In genomic region chr4:77107291-77107690, GRCm38 (mm10) we compare ENCODE assay signal across 17 mouse cellular contexts.
DNase-seq lines count a peak whose midpoint lies in the region; ATAC-seq and TF ChIP-seq lines count a peak whose summit lies in the region.
"Had no signal": no experiment of that assay in that cellular context is flagged by ENCODE, and none has a peak within 500 bp of the region (broad histone marks: within the 10 kb centered on the region; RNA-seq: fewer than 3 reads in every experiment).

No protein-coding gene starts in this region.

- no peaks in the 10 kb centered on the region for H3K9me3 ChIP-seq in forebrain, embryonic 13.5 days (replicated peaks)
- H3K9me3 ChIP-seq in forebrain, embryonic 10.5 days: no peaks in the 10 kb centered on the region
- no peaks in the 10 kb centered on the region for H3K9me3 ChIP-seq in forebrain, embryonic 14.5 days (replicated peaks; ENCODE audit: control insufficient read depth, low read length)
- H3K9me3 ChIP-seq in forebrain, embryonic 16.5 days (ENCODE audit: control insufficient read depth, low read length): no peaks in the 10 kb centered on the region
- H3K9me3 ChIP-seq in midbrain, embryonic 15.5 days: no peaks in the 10 kb centered on the region
- H3K9me3 ChIP-seq in hindbrain, postnatal 0 days (ENCODE audit: low read length): no peaks in the 10 kb centered on the region
- H3K9me3 ChIP-seq: embryonic facial prominence, embryonic 10.5 days; embryonic facial prominence, embryonic 12.5 days had no signal

- H3K9ac ChIP-seq in forebrain, embryonic 13.5 days: no peak overlapping the region
- no peak overlapping the region for H3K9ac ChIP-seq in forebrain, embryonic 14.5 days (ENCODE audit: low read length)
- H3K9ac ChIP-seq in forebrain, embryonic 16.5 days (replicated peaks; ENCODE audit: low read depth, low read length): no peak overlapping the region
- H3K9ac ChIP-seq in midbrain, embryonic 15.5 days: no peak overlapping the region
- no peak overlapping the region for H3K9ac ChIP-seq in hindbrain, postnatal 0 days (replicated peaks; ENCODE audit: low read length)
- H3K9ac ChIP-seq: embryonic facial prominence, embryonic 12.5 days had no signal

- no peaks in the 10 kb centered on the region for H3K4me1 ChIP-seq in forebrain, embryonic 13.5 days
- 0 out of 2 replicates have a peak, but pooled peaks cover 4% of the 10 kb centered on the region for H3K4me1 ChIP-seq in forebrain, embryonic 10.5 days
- H3K4me1 ChIP-seq in forebrain, embryonic 14.5 days (ENCODE audit: control insufficient read depth, insufficient read depth, low read length): no peaks in the 10 kb centered on the region
- H3K4me1 ChIP-seq in forebrain, embryonic 16.5 days (replicated peaks; ENCODE audit: control insufficient read depth, insufficient read depth, low read length): no peaks in the 10 kb centered on the region; the same call in 1 of the 2 replicates
- no peaks in the 10 kb centered on the region for H3K4me1 ChIP-seq in midbrain, embryonic 15.5 days
- no peaks in the 10 kb centered on the region for H3K4me1 ChIP-seq in hindbrain, postnatal 0 days (ENCODE audit: insufficient read depth, low read length)
- H3K4me1 ChIP-seq: embryonic facial prominence, embryonic 10.5 days; embryonic facial prominence, embryonic 12.5 days had no signal

- no peak overlapping the region for H3K4me3 ChIP-seq in forebrain, embryonic 13.5 days
- no peak overlapping the region for H3K4me3 ChIP-seq in forebrain, embryonic 10.5 days
- no peak overlapping the region for H3K4me3 ChIP-seq in forebrain, embryonic 14.5 days (ENCODE audit: low read depth, low read length)
- no peak overlapping the region for H3K4me3 ChIP-seq in forebrain, embryonic 16.5 days (replicated peaks; ENCODE audit: low read length)
- no peak overlapping the region for H3K4me3 ChIP-seq in midbrain, embryonic 15.5 days
- H3K4me3 ChIP-seq in hindbrain, postnatal 0 days (ENCODE audit: low read length): no peak overlapping the region
- H3K4me3 ChIP-seq: embryonic facial prominence, embryonic 10.5 days; embryonic facial prominence, embryonic 12.5 days had no signal

- no peak for DNase-seq in forebrain, embryonic 10.5 days (ENCODE audit: extremely low spot score, low spot score)
- peak; percentile 53 for DNase-seq in forebrain, embryonic 14.5 days (ENCODE audit: low spot score)
- no peak for DNase-seq in left cerebral cortex, adult 9 months (ENCODE audit: low spot score in 2 of 2)
- DNase-seq in hindbrain, postnatal 0 days (ENCODE audit: low spot score): no peak
- DNase-seq: adrenal gland, adult 2 months; adrenal gland, postnatal 10 days; adrenal gland, postnatal 25 days; cerebellum, adult 11-12 months; cerebellum, adult 2 months; cerebellum, adult 9-10 months; cerebellum, postnatal 10 days; cerebellum, postnatal 25 days had no signal

- no peaks in the 10 kb centered on the region for H3K27me3 ChIP-seq in forebrain, embryonic 13.5 days
- no peaks in the 10 kb centered on the region for H3K27me3 ChIP-seq in forebrain, embryonic 10.5 days (ENCODE audit: poor library complexity, severe bottlenecking)
- H3K27me3 ChIP-seq in forebrain, embryonic 14.5 days (replicated peaks; ENCODE audit: control insufficient read depth, insufficient read depth, low read length): no peaks in the 10 kb centered on the region
- H3K27me3 ChIP-seq in forebrain, embryonic 16.5 days (replicated peaks; ENCODE audit: control insufficient read depth, insufficient read depth, low read length): no peaks in the 10 kb centered on the region
- no peaks in the 10 kb centered on the region for H3K27me3 ChIP-seq in midbrain, embryonic 15.5 days (replicated peaks)
- no peaks in the 10 kb centered on the region for H3K27me3 ChIP-seq in hindbrain, postnatal 0 days (ENCODE audit: insufficient read depth, low read length)
- H3K27me3 ChIP-seq: embryonic facial prominence, embryonic 12.5 days had no signal

- 28% methylated on average over 2 of the region's 2 CpGs for WGBS in forebrain, embryonic 13.5 days
- WGBS in forebrain, embryonic 10.5 days: 80% methylated on average over 2 of the region's 2 CpGs
- 29% methylated on average over 2 of the region's 2 CpGs for WGBS in forebrain, embryonic 14.5 days
- 21% methylated on average over 2 of the region's 2 CpGs for WGBS in forebrain, embryonic 16.5 days
- 66% methylated on average over 2 of the region's 2 CpGs for WGBS in midbrain, embryonic 15.5 days
- WGBS in hindbrain, postnatal 0 days: 73% methylated on average over 2 of the region's 2 CpGs

- no peaks in the 10 kb centered on the region for H3K36me3 ChIP-seq in forebrain, embryonic 13.5 days (ENCODE audit: poor library complexity, severe bottlenecking)
- H3K36me3 ChIP-seq in forebrain, embryonic 10.5 days (replicated peaks): no peaks in the 10 kb centered on the region
- H3K36me3 ChIP-seq in forebrain, embryonic 14.5 days (ENCODE audit: control insufficient read depth, insufficient read depth, low read length): no peaks in the 10 kb centered on the region
- H3K36me3 ChIP-seq in forebrain, embryonic 16.5 days (ENCODE audit: control insufficient read depth, insufficient read depth): no peaks in the 10 kb centered on the region
- H3K36me3 ChIP-seq in midbrain, embryonic 15.5 days (replicated peaks): no peaks in the 10 kb centered on the region
- no peaks in the 10 kb centered on the region for H3K36me3 ChIP-seq in hindbrain, postnatal 0 days (ENCODE audit: insufficient read depth, low read length)
- H3K36me3 ChIP-seq: embryonic facial prominence, embryonic 10.5 days; embryonic facial prominence, embryonic 12.5 days had no signal

- TF ChIP-seq CTCF in hindbrain, postnatal 0 days (IDR thresholded peaks at IDR 0.05; ENCODE audit: low read depth): no peak

- H3K4me2 ChIP-seq in forebrain, embryonic 13.5 days: no peak overlapping the region
- no peak overlapping the region for H3K4me2 ChIP-seq in forebrain, embryonic 14.5 days (ENCODE audit: low read length)
- no peak overlapping the region for H3K4me2 ChIP-seq in forebrain, embryonic 16.5 days (ENCODE audit: low read length)
- no peak overlapping the region for H3K4me2 ChIP-seq in midbrain, embryonic 15.5 days
- no peak overlapping the region for H3K4me2 ChIP-seq in hindbrain, postnatal 0 days (ENCODE audit: low read depth, low read length)
- H3K4me2 ChIP-seq: embryonic facial prominence, embryonic 12.5 days had no signal

- peak; percentile 83 for ATAC-seq in forebrain, embryonic 13.5 days
- ATAC-seq in forebrain, embryonic 14.5 days: peak; percentile 82; the same call in 1 of the 2 replicates
- ATAC-seq in forebrain, embryonic 16.5 days: peak; percentile 45
- no peak for ATAC-seq in midbrain, embryonic 15.5 days (replicated peaks)
- ATAC-seq in hindbrain, postnatal 0 days: no peak

- H3K27ac ChIP-seq in forebrain, embryonic 13.5 days: no peak overlapping the region
- no peak overlapping the region for H3K27ac ChIP-seq in forebrain, embryonic 10.5 days
- no peak overlapping the region for H3K27ac ChIP-seq in forebrain, embryonic 14.5 days (ENCODE audit: low read depth, low read length)
- H3K27ac ChIP-seq in forebrain, embryonic 16.5 days (ENCODE audit: low read length): no peak overlapping the region
- no peak overlapping the region for H3K27ac ChIP-seq in midbrain, embryonic 15.5 days
- no peak overlapping the region for H3K27ac ChIP-seq in hindbrain, postnatal 0 days
- H3K27ac ChIP-seq: embryonic facial prominence, embryonic 10.5 days; embryonic facial prominence, embryonic 12.5 days had no signal

Comparison
In these comparisons a context has a peak if more than half of its experiments do, and no peak if none do; other contexts are left out.
1. ATAC-seq: peak in forebrain, embryonic 13.5 days (single experiment), forebrain, embryonic 14.5 days (single experiment) and forebrain, embryonic 16.5 days (single experiment); none in midbrain, embryonic 15.5 days (single experiment) and hindbrain, postnatal 0 days (single experiment).